Mouse (Mus musculus) embryo, embryonic 11.5 days (tissue): ENCODE results near the gene Prl8a8.

Experiments
- DNase-seq: peaks from one replicate; pipeline ENCODE4 v3.0.0-alpha.2; 2012; ENCODE audit warnings: low read depth, low spot score

Gene Prl8a8

GRCm38 (mm10) chr13:27513117-27513516, at the start of gene Prl8a8:
Gene Prl8a8, minus strand, starts transcription at chr13:27513217.
- no peak for DNase-seq

GRCm38 (mm10) chr13:27553336-27553735, 40.3 kb upstream of the Prl8a8 start:
- no peak for DNase-seq

GRCm38 (mm10) chr13:27523156-27523555, 10.1 kb upstream of the Prl8a8 start:
- DNase-seq: no peak

GRCm38 (mm10) chr13:27507645-27508044, 5.4 kb downstream of the Prl8a8 start:
- DNase-seq: no peak
